Mouse (Mus musculus): Measurements from ENCODE around the gene Osbpl8. TPM values are rescaled to one million over a fixed set of nuclear protein-coding genes. Genes with fewer than 3 reads are reported as not detected.

Gene Osbpl8
- total RNA-seq, 2 experiments from 2014 or later, result 72.4 to 74.7 TPM

Other genes starting within 250 kb of the Osbpl8 start
- 100 to 1,000 TPM; 131 to 148 TPM for gene Csrp2, start 245.0 kb upstream of the Osbpl8 start, total RNA-seq (2021)
- gene Zdhhc17, start 154.6 kb upstream of the Osbpl8 start, total RNA-seq (2021), result 10 to 100 TPM; 77.7 to 87.0 TPM
- 1 to 10 TPM; 4.2 to 4.3 TPM for gene Bbs10, start 133.9 kb downstream of the Osbpl8 start, total RNA-seq (2021)

All from left cerebral cortex, postnatal 4 days (tissue).